Mouse (Mus musculus): ENCODE data around the gene Phactr3.
"Not testable (repeated sequence)": the region's sequence is repeated elsewhere in the genome, so short reads cannot be mapped to it uniquely, and the experiment has no call there.

Phactr3 gene

GRCm38 (mm10) chr2:178118801-178119560 is at the start of gene Phactr3:
TSS of gene Phactr3 (plus strand) at chr2:178118975.
- DNase-seq (ENCODE audit: low read depth): no peak

GRCm38 (mm10) chr2:178078166-178078717 is 40.5 kb upstream of the Phactr3 start, which contains the start of gene Zfp931:
TSS of gene Zfp931 (minus strand) at chr2:178078476.
- not testable (repeated sequence) for DNase-seq (ENCODE audit: low read depth)

DNA sequence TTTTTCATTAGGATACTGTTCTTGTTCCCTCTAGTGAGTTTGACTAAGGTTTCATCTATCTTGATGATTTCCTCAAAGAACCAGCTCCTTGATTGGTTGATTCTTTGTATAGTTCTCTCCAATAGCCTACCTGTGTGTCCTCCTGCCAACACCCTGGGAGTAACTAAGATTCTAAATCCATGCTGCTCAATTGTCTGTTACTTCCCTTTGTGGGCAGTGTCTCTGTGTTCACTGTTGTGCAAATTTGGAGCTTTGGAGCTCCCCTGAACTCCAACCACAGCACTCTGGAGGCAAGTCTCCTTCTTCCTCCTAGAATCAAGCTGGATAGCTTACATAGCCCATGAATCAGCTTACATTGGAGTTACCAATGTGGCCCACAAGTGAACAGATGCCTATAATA is 29.2 kb upstream of the Phactr3 start:
- DNase-seq (ENCODE audit: low read depth): no peak

- DNase-seq (ENCODE audit: low read depth): peak; percentile 41
Observed at GRCm38 (mm10) chr2:178098021-178098420, 20.8 kb upstream of the Phactr3 start.

- DNase-seq (ENCODE audit: low read depth): peak; percentile 4
Observed at GRCm38 (mm10) chr2:178101957-178102356, 16.8 kb upstream of the Phactr3 start.

- peak; percentile 20 for DNase-seq (ENCODE audit: low read depth)
Observed at GRCm38 (mm10) chr2:178117946-178118345, 829 bp upstream of the Phactr3 start.

DNA sequence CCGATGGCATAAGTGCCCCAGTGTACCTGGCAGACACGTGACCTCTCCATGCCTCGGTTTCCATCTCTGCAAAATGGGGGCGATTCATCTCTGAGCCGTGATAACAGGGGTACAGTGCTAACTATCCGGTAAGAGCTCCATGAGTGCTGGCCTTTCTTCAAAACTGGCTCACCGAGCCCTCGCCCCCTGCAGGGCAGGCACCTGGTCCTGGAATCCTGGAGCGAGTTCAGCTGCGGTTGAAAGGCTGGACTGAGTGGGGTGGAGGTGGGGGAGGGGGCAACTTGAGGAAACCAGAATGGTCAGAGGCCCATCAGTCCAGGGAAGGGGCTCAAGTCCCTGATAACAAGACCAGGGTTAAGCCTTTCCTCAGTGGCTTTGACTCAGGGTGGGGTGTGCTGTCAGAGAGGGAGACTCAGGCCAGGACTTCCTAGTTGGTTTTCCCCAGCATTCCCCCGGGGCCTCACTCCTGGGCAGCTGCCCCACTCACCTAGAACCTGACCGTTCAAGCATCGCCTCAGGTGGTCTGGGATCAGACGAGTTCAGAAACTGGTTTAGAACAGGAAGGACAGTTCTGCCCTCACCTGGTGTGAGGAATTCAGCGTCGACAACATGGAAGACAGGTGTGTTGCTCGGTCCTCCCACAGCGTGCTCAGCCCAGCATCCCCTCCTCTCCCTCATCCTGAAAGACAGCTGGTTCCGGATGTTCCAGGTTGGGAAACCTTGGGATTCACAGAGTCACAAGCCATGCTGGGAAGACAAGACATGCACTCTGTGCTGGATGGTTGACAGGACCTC is 983 bp downstream of the Phactr3 start:
- DNase-seq (ENCODE audit: low read depth): no peak

GRCm38 (mm10) chr2:178120356-178120645 is 1.5 kb downstream of the Phactr3 start:
- no peak for DNase-seq (ENCODE audit: low read depth)

DNA sequence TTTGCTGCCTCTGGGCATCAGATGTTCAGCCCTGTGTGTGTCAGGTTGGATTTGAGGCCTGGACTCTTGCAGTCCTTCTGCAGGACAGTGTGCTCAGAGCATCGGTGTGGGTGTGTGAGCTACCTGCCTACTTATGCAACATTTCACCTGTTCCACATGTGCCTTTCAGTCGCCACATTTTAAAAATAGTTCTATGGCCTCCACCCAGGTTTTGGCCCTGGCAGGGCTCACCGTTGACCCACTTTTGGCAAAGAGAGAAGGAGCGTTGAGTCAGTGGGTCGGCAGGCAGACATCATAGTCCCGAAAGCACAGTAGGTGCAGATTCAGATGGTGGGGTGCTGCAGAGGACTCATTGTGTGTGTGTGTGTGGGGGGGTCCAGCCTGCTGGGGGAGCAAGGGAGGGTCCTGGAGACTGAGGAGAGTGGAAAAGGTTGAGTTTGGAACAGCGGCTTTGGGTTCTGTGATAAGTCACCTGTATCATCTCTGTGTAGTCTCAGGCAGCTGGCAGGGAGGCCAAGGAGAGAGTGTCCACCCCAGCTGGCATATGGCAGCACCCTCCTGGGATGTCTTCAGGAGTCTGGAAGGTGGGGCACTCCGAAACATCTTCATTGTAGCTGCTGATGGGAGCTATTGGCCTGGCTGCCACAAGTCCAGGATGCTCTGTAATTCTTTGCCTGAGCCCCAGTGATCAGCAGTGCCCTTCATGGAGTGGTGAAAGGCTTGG is 2.0 kb downstream of the Phactr3 start:
- no peak for DNase-seq (ENCODE audit: low read depth)

- no peak for DNase-seq (ENCODE audit: low read depth)
Observed at GRCm38 (mm10) chr2:178121375-178121688, 2.6 kb downstream of the Phactr3 start.

- no peak for DNase-seq (ENCODE audit: low read depth)
Observed at GRCm38 (mm10) chr2:178121946-178122665, 3.3 kb downstream of the Phactr3 start.

- DNase-seq (ENCODE audit: low read depth): no peak
Observed at GRCm38 (mm10) chr2:178123466-178123865, 4.7 kb downstream of the Phactr3 start.

- no peak for DNase-seq (ENCODE audit: low read depth)
Observed at GRCm38 (mm10) chr2:178125427-178125826, 6.7 kb downstream of the Phactr3 start.

GRCm38 (mm10) chr2:178126041-178126820 is 7.5 kb downstream of the Phactr3 start:
- no peak for DNase-seq (ENCODE audit: low read depth)

DNA sequence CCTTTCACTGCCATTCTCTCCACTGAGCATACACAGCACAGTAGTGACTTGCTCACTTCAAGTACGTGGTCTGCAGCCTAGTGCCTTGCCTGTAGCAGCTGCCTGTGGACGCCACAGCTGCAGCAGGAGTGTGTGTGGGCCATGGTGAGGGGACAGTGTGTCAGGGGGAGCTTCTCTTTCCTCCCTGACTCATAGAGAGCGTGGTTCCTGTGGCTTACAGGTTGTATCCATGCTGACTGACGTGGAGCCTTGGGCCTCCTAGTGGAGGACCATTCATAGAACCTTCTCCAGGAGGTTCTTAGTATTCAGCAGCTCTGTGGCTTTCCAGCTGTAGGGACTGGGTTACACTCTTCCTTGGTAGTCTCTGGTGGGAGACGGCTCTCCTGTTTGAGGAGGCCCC is 9.8 kb downstream of the Phactr3 start:
- DNase-seq (ENCODE audit: low read depth): no peak

DNA sequence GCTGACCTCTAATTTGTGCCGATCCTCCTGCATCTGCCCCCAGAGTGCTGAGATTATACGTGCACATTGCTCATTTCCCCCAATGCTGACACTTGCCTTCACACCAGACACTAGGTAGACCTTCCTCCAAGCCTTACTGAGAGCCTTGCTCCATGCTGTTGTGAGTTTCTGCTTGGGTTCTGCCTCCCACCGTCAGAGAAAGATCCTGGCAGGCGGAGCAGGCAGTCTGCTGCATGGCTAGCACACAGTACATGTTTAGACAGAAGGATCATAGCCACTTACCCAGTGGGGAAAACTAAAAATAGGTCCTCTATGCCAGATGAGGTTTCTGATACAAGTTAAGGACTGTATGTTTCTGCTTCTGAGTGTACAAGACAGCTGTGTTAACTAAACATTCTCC is 10.4 kb downstream of the Phactr3 start:
- no peak for DNase-seq (ENCODE audit: low read depth)

- no peak for DNase-seq (ENCODE audit: low read depth)
Observed at GRCm38 (mm10) chr2:178129676-178130075, 10.9 kb downstream of the Phactr3 start.

DNA sequence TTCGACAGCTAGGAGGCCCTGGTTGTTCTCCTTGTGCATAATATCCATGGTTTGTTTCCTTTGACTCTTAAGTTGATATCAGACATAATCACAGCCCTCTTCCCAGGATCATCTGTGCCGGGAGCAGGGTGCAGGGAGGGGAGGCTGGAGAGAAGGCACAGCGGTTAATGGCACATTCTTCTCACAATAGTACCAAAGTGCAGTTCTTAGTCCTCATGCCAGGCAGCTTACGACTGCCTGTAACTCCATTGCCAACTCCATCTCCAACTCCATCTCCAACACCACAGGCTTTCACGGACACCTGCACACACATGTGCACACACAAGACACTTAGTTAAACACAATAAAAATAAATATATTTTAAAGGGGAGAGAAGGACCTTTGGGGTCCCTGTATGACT is 11.8 kb downstream of the Phactr3 start:
- DNase-seq (ENCODE audit: low read depth): no peak

- DNase-seq (ENCODE audit: low read depth): no peak
Observed at GRCm38 (mm10) chr2:178131011-178131410, 12.2 kb downstream of the Phactr3 start.

DNA sequence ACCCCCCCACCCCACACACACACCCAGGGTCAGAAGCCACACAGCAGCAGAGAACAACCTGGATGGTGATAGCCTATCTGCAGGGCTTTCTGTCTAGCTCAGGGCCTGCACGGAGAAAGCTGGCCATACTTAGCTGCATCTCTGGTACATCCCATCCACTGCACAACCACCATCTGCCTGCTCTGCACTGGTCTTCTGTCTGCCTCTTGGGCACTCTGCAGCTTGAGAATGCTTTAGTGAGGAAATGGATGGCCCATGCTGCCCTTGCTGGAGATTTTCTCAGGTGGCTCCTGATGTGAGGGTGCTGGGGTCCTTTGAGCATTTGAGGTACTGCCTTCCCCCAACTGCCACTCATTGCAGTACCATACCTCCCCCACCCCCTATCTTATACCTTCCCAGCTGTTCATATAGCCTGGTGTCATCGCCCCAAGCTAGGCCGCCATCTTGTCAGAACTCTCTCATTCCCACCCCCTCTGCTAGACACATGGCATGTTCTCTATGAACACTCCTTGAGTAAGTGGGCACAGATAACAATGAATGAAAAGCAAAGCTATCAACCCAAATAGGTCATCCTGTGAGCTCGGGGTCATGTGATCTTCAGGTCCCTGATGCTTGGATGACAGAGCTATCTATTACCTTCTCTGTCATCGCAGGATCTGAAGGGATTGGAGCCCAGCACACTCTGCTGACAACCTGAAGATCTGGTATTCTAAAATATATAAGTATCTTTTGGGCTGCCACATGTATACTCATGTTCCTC is 13.0 kb downstream of the Phactr3 start:
- DNase-seq (ENCODE audit: low read depth): no peak

All from c-Kit-positive CD71-positive TER-119-negative erythroid progenitor cells, embryonic 14.5 days (primary cell).